Mouse (Mus musculus) megakaryocyte-erythroid progenitor cell, adult 5-6 weeks (primary cell): ENCODE measurements around the gene P3h3. TPM values are rescaled to one million over a fixed set of nuclear protein-coding genes. Genes with fewer than 3 reads are reported as not detected.

ENCODE experiments used
- total RNA-seq, 2 experiments: library from RNA; stranded (forward) in 1 of 2; stranded (reverse) in 1 of 2; fragments of 200-1000, 215-1000 nt in 1 of 2; fragments of >200 nt in 1 of 2; fragmentation: Nextera tagmentation in 1 of 2; gene quantifications; 2 replicates each; pipeline ENCODE4 v1.2.3; 2014 to 2017

The P3h3 gene
- total RNA-seq, 2 experiments from 2014 or later = 0.61 to 0.89 TPM

Other genes with a start within 250 kb of the P3h3 start
- not detected in 2 replicates for gene C1s2, start 221.7 kb downstream of the P3h3 start, total RNA-seq (2014; fragmentation: Nextera tagmentation)
- gene C1s2, start 221.7 kb downstream of the P3h3 start, total RNA-seq (2017) = not detected in 2 replicates
- gene Lpcat3, start 194.7 kb downstream of the P3h3 start, total RNA-seq (2014; fragmentation: Nextera tagmentation) = 78.8 and 91.1 TPM in 2 replicates
- 53.1 and 89.0 TPM in 2 replicates for gene Lpcat3, start 194.7 kb downstream of the P3h3 start, total RNA-seq (2017)
- 242 and 387 TPM in 2 replicates for gene Emg1, start 145.6 kb downstream of the P3h3 start, total RNA-seq (2014; fragmentation: Nextera tagmentation)
- 375 and 422 TPM in 2 replicates for gene Emg1, start 145.6 kb downstream of the P3h3 start, total RNA-seq (2017)
- 467 and 537 TPM in 2 replicates for gene Phb2, start 145.4 kb downstream of the P3h3 start, total RNA-seq (2014; fragmentation: Nextera tagmentation)
- gene Phb2, start 145.4 kb downstream of the P3h3 start, total RNA-seq (2017) = 474 and 558 TPM in 2 replicates
- 65.4 and 76.0 TPM in 2 replicates for gene Ptpn6, start 119.0 kb downstream of the P3h3 start, total RNA-seq (2014; fragmentation: Nextera tagmentation)
- gene Ptpn6, start 119.0 kb downstream of the P3h3 start, total RNA-seq (2017) = 189 and 237 TPM in 2 replicates
- 110 and 141 TPM in 2 replicates for gene Grcc10, start 116.4 kb downstream of the P3h3 start, total RNA-seq (2014; fragmentation: Nextera tagmentation)
- 66.5 and 83.5 TPM in 2 replicates for gene Grcc10, start 116.4 kb downstream of the P3h3 start, total RNA-seq (2017)
- not detected in 2 replicates for gene Gm45234, start 101.7 kb downstream of the P3h3 start, total RNA-seq (2014; fragmentation: Nextera tagmentation)
- gene Gm45234, start 101.7 kb downstream of the P3h3 start, total RNA-seq (2017) = not detected in 2 replicates
- 12.9 and 14.4 TPM in 2 replicates for gene Atn1, start 101.2 kb downstream of the P3h3 start, total RNA-seq (2014; fragmentation: Nextera tagmentation)
- 1.5 and 1.9 TPM in 2 replicates for gene Atn1, start 101.2 kb downstream of the P3h3 start, total RNA-seq (2017)
- 0.74 TPM in 1 of 2 replicates, not detected in the other for gene Eno2, start 88.1 kb downstream of the P3h3 start, total RNA-seq (2014; fragmentation: Nextera tagmentation)
- gene Eno2, start 88.1 kb downstream of the P3h3 start, total RNA-seq (2017) = not detected in 2 replicates
- gene Lrrc23, start 78.0 kb downstream of the P3h3 start, total RNA-seq (2014; fragmentation: Nextera tagmentation) = 0.77 TPM in 1 of 2 replicates, not detected in the other
- 6.7 TPM in 1 of 2 replicates, not detected in the other for gene Lrrc23, start 78.0 kb downstream of the P3h3 start, total RNA-seq (2017)
- 1.9 and 5.1 TPM in 2 replicates for gene Spsb2, start 49.1 kb downstream of the P3h3 start, total RNA-seq (2014; fragmentation: Nextera tagmentation)
- gene Spsb2, start 49.1 kb downstream of the P3h3 start, total RNA-seq (2017) = 4.1 and 5.5 TPM in 2 replicates
- gene Tpi1, start 43.5 kb downstream of the P3h3 start, total RNA-seq (2014; fragmentation: Nextera tagmentation) = 258 and 264 TPM in 2 replicates
- gene Tpi1, start 43.5 kb downstream of the P3h3 start, total RNA-seq (2017) = 179 and 201 TPM in 2 replicates
- gene Usp5, start 28.3 kb downstream of the P3h3 start, total RNA-seq (2014; fragmentation: Nextera tagmentation) = 85.0 and 100 TPM in 2 replicates
- gene Usp5, start 28.3 kb downstream of the P3h3 start, total RNA-seq (2017) = 75.7 and 80.9 TPM in 2 replicates
- 100 and 181 TPM in 2 replicates for gene Cdca3, start 28.2 kb downstream of the P3h3 start, total RNA-seq (2014; fragmentation: Nextera tagmentation)
- 90.3 and 111 TPM in 2 replicates for gene Cdca3, start 28.2 kb downstream of the P3h3 start, total RNA-seq (2017)
- not detected in 2 replicates for gene Gnb3, start 17.5 kb downstream of the P3h3 start, total RNA-seq (2014; fragmentation: Nextera tagmentation)
- gene Gnb3, start 17.5 kb downstream of the P3h3 start, total RNA-seq (2017) = not detected in 2 replicates
- gene Gpr162, start 6.2 kb upstream of the P3h3 start, total RNA-seq (2014; fragmentation: Nextera tagmentation) = not detected in 2 replicates
- gene Gpr162, start 6.2 kb upstream of the P3h3 start, total RNA-seq (2017) = not detected in 2 replicates
- not detected in 2 replicates for gene Cd4, start 30.5 kb upstream of the P3h3 start, total RNA-seq (2014; fragmentation: Nextera tagmentation)
- not detected in 2 replicates for gene Cd4, start 30.5 kb upstream of the P3h3 start, total RNA-seq (2017)
- gene Lag3, start 54.0 kb upstream of the P3h3 start, total RNA-seq (2014; fragmentation: Nextera tagmentation) = 0.09 and 0.35 TPM in 2 replicates
- 1.6 TPM in 1 of 2 replicates, not detected in the other for gene Lag3, start 54.0 kb upstream of the P3h3 start, total RNA-seq (2017)
- gene Ptms, start 62.4 kb upstream of the P3h3 start, total RNA-seq (2014; fragmentation: Nextera tagmentation) = 5.3 and 30.7 TPM in 2 replicates
- 21.6 and 22.1 TPM in 2 replicates for gene Ptms, start 62.4 kb upstream of the P3h3 start, total RNA-seq (2017)
- 103 and 117 TPM in 2 replicates for gene Mlf2, start 73.6 kb upstream of the P3h3 start, total RNA-seq (2014; fragmentation: Nextera tagmentation)
- gene Mlf2, start 73.6 kb upstream of the P3h3 start, total RNA-seq (2017) = 59.2 and 99.1 TPM in 2 replicates
- 71.0 and 117 TPM in 2 replicates for gene Cops7a, start 107.8 kb upstream of the P3h3 start, total RNA-seq (2014; fragmentation: Nextera tagmentation)
- 46.8 and 57.5 TPM in 2 replicates for gene Cops7a, start 107.8 kb upstream of the P3h3 start, total RNA-seq (2017)
- not detected in 2 replicates for gene Pianp, start 138.9 kb upstream of the P3h3 start, total RNA-seq (2014; fragmentation: Nextera tagmentation)
- gene Pianp, start 138.9 kb upstream of the P3h3 start, total RNA-seq (2017) = not detected in 2 replicates
- 67.0 and 86.8 TPM in 2 replicates for gene Zfp384, start 151.4 kb upstream of the P3h3 start, total RNA-seq (2014; fragmentation: Nextera tagmentation)
- 18.5 and 18.6 TPM in 2 replicates for gene Zfp384, start 151.4 kb upstream of the P3h3 start, total RNA-seq (2017)
- 23.6 and 45.9 TPM in 2 replicates for gene Ing4, start 182.0 kb upstream of the P3h3 start, total RNA-seq (2014; fragmentation: Nextera tagmentation)
- gene Ing4, start 182.0 kb upstream of the P3h3 start, total RNA-seq (2017) = 43.0 and 51.1 TPM in 2 replicates
- 8.6 and 16.5 TPM in 2 replicates for gene Acrbp, start 191.9 kb upstream of the P3h3 start, total RNA-seq (2014; fragmentation: Nextera tagmentation)
- gene Acrbp, start 191.9 kb upstream of the P3h3 start, total RNA-seq (2017) = 0.95 and 8.6 TPM in 2 replicates
- not detected in 2 replicates for gene Lpar5, start 210.2 kb upstream of the P3h3 start, total RNA-seq (2014; fragmentation: Nextera tagmentation)
- gene Lpar5, start 210.2 kb upstream of the P3h3 start, total RNA-seq (2017) = 4.3 TPM in 1 of 2 replicates, not detected in the other
- gene Chd4, start 238.2 kb upstream of the P3h3 start, total RNA-seq (2014; fragmentation: Nextera tagmentation) = 153 and 188 TPM in 2 replicates
- gene Chd4, start 238.2 kb upstream of the P3h3 start, total RNA-seq (2017) = 438 and 492 TPM in 2 replicates